Mouse (Mus musculus): ENCODE results near the gene Gjb5.

DNA sequence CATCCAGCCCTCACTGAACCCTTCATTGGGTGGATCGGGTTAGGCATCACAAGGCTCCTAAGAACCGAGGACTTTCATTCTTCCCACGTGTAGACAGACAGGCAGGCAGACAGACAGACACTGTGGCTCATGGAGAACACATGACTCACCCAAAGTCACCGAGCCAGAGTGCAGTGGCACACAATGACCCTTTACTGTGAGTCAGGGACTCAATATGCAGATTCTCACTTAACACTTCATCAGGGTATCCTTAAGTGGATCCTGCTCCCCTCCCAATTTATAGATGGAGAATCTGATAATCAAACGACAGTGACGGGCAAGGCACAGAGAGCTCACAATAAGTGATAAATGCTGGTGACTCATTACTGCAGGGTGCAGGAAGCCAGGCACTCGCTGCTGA is 30.7 kb downstream of the Gjb5 start:
- TF ChIP-seq CTCF (conservative IDR thresholded peaks at IDR 0.05; ENCODE audit: low read length) (no peak), POU5F1 (IDR thresholded peaks at IDR 0.05; ENCODE audit: borderline replicate concordance, low read length) (no peak), NANOG (IDR thresholded peaks at IDR 0.05; ENCODE audit: borderline replicate concordance, low read length) (no peak)
